24 mouse cellular contexts compared by ENCODE assay signal in genomic region chr4:132962628-132963027, GRCm38 (mm10). TPM values are rescaled to one million over a fixed set of nuclear protein-coding genes. Genes with fewer than 3 reads are reported as not detected.
A peak's percentile ranks its signal among the peaks of the same experiment; 100 is the strongest.
DNase-seq lines count a peak whose midpoint lies in the region; ATAC-seq and TF ChIP-seq lines count a peak whose summit lies in the region.
"Had no signal": no experiment of that assay in that cellular context is flagged by ENCODE, and none has a peak within 500 bp of the region (broad histone marks: within the 10 kb centered on the region; RNA-seq: fewer than 3 reads in every experiment).

No protein-coding gene starts in this region.

- intact Hi-C loops in heart, adult 2 months (cut with DNase I), result no loop called here

- no peaks in the 10 kb centered on the region for H3K9me3 ChIP-seq in heart, embryonic 11.5 days (replicated peaks; ENCODE audit: control insufficient read depth, low read length)
- H3K9me3 ChIP-seq: embryonic facial prominence, embryonic 10.5 days; embryonic facial prominence, embryonic 12.5 days; forebrain, embryonic 13.5 days; forebrain, embryonic 15.5 days; G1E had no signal

- no peak overlapping the region for H3K4me3 ChIP-seq in heart, adult 2 months
- H3K4me3 ChIP-seq in heart, embryonic 11.5 days (ENCODE audit: low read depth, low read length), result no peak overlapping the region
- H3K4me3 ChIP-seq: embryonic facial prominence, embryonic 10.5 days; embryonic facial prominence, embryonic 12.5 days; forebrain, embryonic 13.5 days; forebrain, embryonic 15.5 days had no signal

- H3K27me3 ChIP-seq in heart, adult 2 months (ENCODE audit: control insufficient read depth, insufficient read depth, low read length), result no peaks in the 10 kb centered on the region
- no peaks in the 10 kb centered on the region for H3K27me3 ChIP-seq in heart, embryonic 11.5 days (ENCODE audit: control insufficient read depth, insufficient read depth, low read length)
- H3K27me3 ChIP-seq: CH12.LX; embryonic facial prominence, embryonic 12.5 days; forebrain, embryonic 13.5 days; forebrain, embryonic 15.5 days had no signal

- no peaks in the 10 kb centered on the region for H3K36me3 ChIP-seq in heart, adult 2 months (ENCODE audit: control insufficient read depth, insufficient read depth, low read length)
- no peaks in the 10 kb centered on the region for H3K36me3 ChIP-seq in heart, embryonic 11.5 days (ENCODE audit: control insufficient read depth, insufficient read depth, low read length)
- H3K36me3 ChIP-seq: embryonic facial prominence, embryonic 10.5 days; embryonic facial prominence, embryonic 12.5 days; forebrain, embryonic 15.5 days; G1E had no signal

- no peak for TF ChIP-seq EP300 in heart, adult 2 months (IDR thresholded peaks at IDR 0.05; ENCODE audit: insufficient read depth, low read depth, low read length)

- H3K4me2 ChIP-seq in heart, embryonic 11.5 days, result no peak overlapping the region
- H3K4me2 ChIP-seq: embryonic facial prominence, embryonic 12.5 days; forebrain, embryonic 13.5 days; forebrain, embryonic 15.5 days had no signal

- WGBS in heart, adult 2 months, result 63% methylated on average over 4 of the region's 4 CpGs
- 77% methylated on average over 4 of the region's 4 CpGs for WGBS in heart, embryonic 11.5 days (ENCODE audit: insufficient replicate concordance)

- no peaks in the 10 kb centered on the region for H3K79me2 ChIP-seq in heart, adult 2 months (replicated peaks; ENCODE audit: control insufficient read depth, insufficient read depth, low read length)

- peak overlapping the region; percentile 78; the same call in 1 of the 2 replicates for H3K27ac ChIP-seq in heart, adult 2 months
- H3K27ac ChIP-seq in heart, embryonic 11.5 days (ENCODE audit: low read depth, low read length), result no peak overlapping the region
- H3K27ac ChIP-seq: forebrain, embryonic 13.5 days; forebrain, embryonic 15.5 days had no signal

- ATAC-seq in heart, embryonic 11.5 days (replicated peaks; ENCODE audit: insufficient number of reproducible peaks, low FRiP score, low TSS enrichment), result no peak
- peak; percentile 49 for ATAC-seq in granulocyte monocyte progenitor cell, adult 5-6 weeks (replicated peaks; ENCODE audit: poor library complexity, severe bottlenecking)
- ATAC-seq in megakaryocyte, adult 5-6 weeks (ENCODE audit: poor library complexity, severe bottlenecking), result peak; percentile 41
- ATAC-seq: CD4-positive, CD25-positive, alpha-beta regulatory T cell, adult 4 months; forebrain, embryonic 13.5 days; forebrain, embryonic 15.5 days had no signal

- no peak for TF ChIP-seq POLR2A in heart, adult 2 months (IDR thresholded peaks at IDR 0.05; ENCODE audit: insufficient read depth, low read depth, low read length)

- TF ChIP-seq CTCF in heart, adult 2 months (IDR thresholded peaks at IDR 0.05), result no peak

- H3K4me1 ChIP-seq in heart, adult 2 months (ENCODE audit: control insufficient read depth, insufficient read depth, low read length), result peaks cover 27% of the 10 kb centered on the region
- H3K4me1 ChIP-seq in heart, embryonic 11.5 days (ENCODE audit: control insufficient read depth, insufficient read depth, low read length), result peaks cover 37% of the 10 kb centered on the region

- H3K9ac ChIP-seq in heart, adult 2 months (ENCODE audit: low read depth, low read length), result no peak overlapping the region
- H3K9ac ChIP-seq in heart, embryonic 11.5 days (ENCODE audit: low read depth, low read length), result no peak overlapping the region
- H3K9ac ChIP-seq: embryonic facial prominence, embryonic 12.5 days; forebrain, embryonic 13.5 days; forebrain, embryonic 15.5 days had no signal

- DNase-seq in heart, adult 2 months, result no peak
- no peak for DNase-seq in spleen, postnatal 10 days (ENCODE audit: low spot score in 2 of 2)
- DNase-seq in lung, postnatal 36 days, result no peak
- DNase-seq in retina, postnatal 1 day, result no peak
- DNase-seq: adrenal gland, adult 2 months; adrenal gland, postnatal 10 days; adrenal gland, postnatal 25 days; B cell, adult 2 months; cerebellum, adult 11-12 months; cerebellum, adult 2 months; cerebellum, adult 9-10 months; cerebellum, postnatal 10 days; cerebellum, postnatal 25 days had no signal

RNA-seq across cellular contexts. Expression of gene Fgr, which starts 11.3 kb away (rescaled TPM):
- total RNA-seq in heart, adult 2 months (2021), result under 1 TPM; 0.43 to 0.47 TPM
- polyA plus RNA-seq in heart, adult 2 months (2012; rRNA removed), result 0.73 and 1.7 TPM in 2 replicates
- 0.40 and 0.63 TPM in 2 replicates for polyA plus RNA-seq in heart, embryonic 11.5 days (2014; fragmentation: Nextera tagmentation; extraction: Ambion mirVana)
- total RNA-seq in granulocyte monocyte progenitor cell, adult 5-6 weeks (2014; fragmentation: Nextera tagmentation), result not detected in 2 replicates
- 0.99 and 2.4 TPM in 2 replicates for total RNA-seq in granulocyte monocyte progenitor cell, adult 5-6 weeks (2017)
- 108 and 116 TPM in 2 replicates for total RNA-seq in megakaryocyte, adult 5-6 weeks (2015)
- 111 and 112 TPM in 2 replicates for total RNA-seq in megakaryocyte, adult 5-6 weeks (2017)
- polyA plus RNA-seq: forebrain, embryonic 11.5 days; forebrain, embryonic 13.5 days; G1E had no signal

RNA-seq across cellular contexts. Expression of gene Fam76a, which starts 40.3 kb away (rescaled TPM):
- 10 to 100 TPM; 29.5 to 45.1 TPM for total RNA-seq in heart, adult 2 months (2021)
- polyA plus RNA-seq in heart, adult 2 months (2012; rRNA removed), result 13.3 and 16.3 TPM in 2 replicates
- 31.2 and 33.4 TPM in 2 replicates for polyA plus RNA-seq in heart, embryonic 11.5 days (2014; fragmentation: Nextera tagmentation; extraction: Ambion mirVana)
- total RNA-seq in granulocyte monocyte progenitor cell, adult 5-6 weeks (2014; fragmentation: Nextera tagmentation), result 15.1 and 25.0 TPM in 2 replicates
- 17.5 and 17.6 TPM in 2 replicates for total RNA-seq in granulocyte monocyte progenitor cell, adult 5-6 weeks (2017)
- total RNA-seq in megakaryocyte, adult 5-6 weeks (2015), result 21.2 and 21.5 TPM in 2 replicates
- 43.2 and 66.3 TPM in 2 replicates for total RNA-seq in megakaryocyte, adult 5-6 weeks (2017)

RNA-seq across cellular contexts. Expression of gene Ahdc1, which starts 48.4 kb away (rescaled TPM):
- total RNA-seq in heart, adult 2 months (2021), result 10 to 100 TPM; 42.6 to 50.9 TPM
- polyA plus RNA-seq in heart, adult 2 months (2012; rRNA removed), result 19.5 and 21.8 TPM in 2 replicates
- polyA plus RNA-seq in heart, embryonic 11.5 days (2014; fragmentation: Nextera tagmentation; extraction: Ambion mirVana), result 7.0 and 9.1 TPM in 2 replicates
- 1.3 and 4.7 TPM in 2 replicates for total RNA-seq in granulocyte monocyte progenitor cell, adult 5-6 weeks (2014; fragmentation: Nextera tagmentation)
- 0.26 and 0.93 TPM in 2 replicates for total RNA-seq in granulocyte monocyte progenitor cell, adult 5-6 weeks (2017)
- total RNA-seq in megakaryocyte, adult 5-6 weeks (2015), result 3.0 and 4.4 TPM in 2 replicates
- total RNA-seq in megakaryocyte, adult 5-6 weeks (2017), result 0.77 and 3.6 TPM in 2 replicates

Comparison
In these comparisons a context has a peak if more than half of its experiments do, and no peak if none do; other contexts are left out.
1. RNA of gene Fgr, which starts 11.3 kb away (total RNA-seq): 108 to 116 TPM in megakaryocyte, adult 5-6 weeks; 0.99 to 2.4 TPM in granulocyte monocyte progenitor cell, adult 5-6 weeks and 0.43 to 0.47 TPM in heart, adult 2 months; every median in the first group is over 10 times any median in the second.
2. RNA of gene Ahdc1, which starts 48.4 kb away (total RNA-seq): 42.6 to 50.9 TPM in heart, adult 2 months; 0.77 to 4.4 TPM in megakaryocyte, adult 5-6 weeks and 0.26 to 4.7 TPM in granulocyte monocyte progenitor cell, adult 5-6 weeks; every median in the first group is over 4 times any median in the second.